Mouse (Mus musculus) heart, embryonic 15.5 days (tissue): ENCODE results near the gene Sdk1. TPM values are rescaled to one million over a fixed set of nuclear protein-coding genes. Genes with fewer than 3 reads are reported as not detected.
A peak's percentile ranks its signal among the peaks of the same experiment; 100 is the strongest.

ENCODE experiments used
- ATAC-seq: fragments of 200-750 bp; cut with Nextera tagmentation; replicated peaks from 2 replicates; pipeline ENCODE4 v1.8.0; 2017; ENCODE audit warnings: low read depth, moderate TSS enrichment; ENCODE audit not compliant: insufficient number of reproducible peaks, insufficient read depth, low FRiP score
- H3K27ac ChIP-seq: fragments of 300-500 bp; sonication (generic); 2 replicates; pipeline ENCODE4 v1.5.1; 2015; ENCODE audit warnings: mild to moderate bottlenecking, inconsistent platforms
- H3K27me3 ChIP-seq: fragments of 300-500 bp; sonication (generic); 2 replicates; pipeline ENCODE4 v1.6.1; 2015; ENCODE audit warnings: inconsistent platforms
- H3K36me3 ChIP-seq: fragments of 300-500 bp; sonication (generic); 2 replicates; pipeline ENCODE4 v1.6.1; 2015; ENCODE audit warnings: mild to moderate bottlenecking, inconsistent platforms
- H3K4me1 ChIP-seq: fragments of 300-500 bp; sonication (generic); replicated peaks from 2 replicates; pipeline ENCODE4 v1.6.1; 2015; ENCODE audit warnings: inconsistent platforms
- H3K4me2 ChIP-seq: fragments of 300-500 bp; sonication (generic); 2 replicates; pipeline ENCODE4 v1.6.1; 2015; ENCODE audit warnings: inconsistent platforms, mild to moderate bottlenecking, moderate library complexity
- H3K4me3 ChIP-seq: fragments of 300-500 bp; sonication (generic); 2 replicates; pipeline ENCODE4 v1.5.1; 2015; ENCODE audit warnings: mild to moderate bottlenecking, inconsistent platforms
- H3K9ac ChIP-seq: fragments of 300-500 bp; sonication (generic); 2 replicates; pipeline ENCODE4 v1.6.1; 2015; ENCODE audit warnings: mild to moderate bottlenecking, inconsistent platforms
- H3K9me3 ChIP-seq: fragments of 300-500 bp; sonication (generic); replicated peaks from 2 replicates; pipeline ENCODE4 v1.6.1; 2016; ENCODE audit warnings: inconsistent platforms
- WGBS: fragments of 180-500 bp; shearing (Covaris S2); methylation state at CpG from one replicate; pipeline ENCODE4 v1.1.7; 2015; ENCODE audit warnings: mixed read lengths; 5-methylcytosine and 5-hydroxymethylcytosine counted together
- polyA plus RNA-seq: library from polyadenylated mRNA; unstranded; fragments of >200 nt; fragmentation: Nextera tagmentation; extraction: Ambion mirVana; gene quantifications from 2 replicates; pipeline ENCODE4 v1.2.1, GENCODE M21; 2015

Gene Sdk1
- polyA plus RNA-seq, 1 experiment from 2014 or later: 1.5 TPM

GRCm38 (mm10) chr5:142130004-142130403, 888.7 kb downstream of the Sdk1 start:
- 15% methylated on average over 2 of the region's 2 CpGs for WGBS
- H3K27me3 ChIP-seq: no peaks in the 10 kb centered on the region
- H3K4me2 ChIP-seq: no peak overlapping the region
- H3K4me1 ChIP-seq: no peaks in the 10 kb centered on the region
- ATAC-seq: no peak
- no peaks in the 10 kb centered on the region for H3K36me3 ChIP-seq
- no peak overlapping the region for H3K4me3 ChIP-seq
- H3K9me3 ChIP-seq: no peaks in the 10 kb centered on the region
- H3K9ac ChIP-seq: no peak overlapping the region
- no peak overlapping the region for H3K27ac ChIP-seq

- 31% methylated on average over 7 of the region's 7 CpGs for WGBS
- no peak overlapping the region for H3K27ac ChIP-seq
- H3K9me3 ChIP-seq: no peaks in the 10 kb centered on the region
- no peak overlapping the region for H3K4me3 ChIP-seq
- no peaks in the 10 kb centered on the region for H3K36me3 ChIP-seq
- H3K9ac ChIP-seq: no peak overlapping the region
- peaks cover 6% of the 10 kb centered on the region; the same call in 1 of the 2 replicates for H3K4me1 ChIP-seq
- H3K27me3 ChIP-seq: no peaks in the 10 kb centered on the region
- H3K4me2 ChIP-seq: no peak overlapping the region
- ATAC-seq: peak; percentile 56
These were observed 898.7 kb downstream of the Sdk1 start for GRCm38 (mm10) chr5:142139978-142140377.

- Histone ChIP-seq H3K4me1 (no peaks in the 10 kb centered on the region), H3K27me3 (no peaks in the 10 kb centered on the region), H3K36me3 (no peaks in the 10 kb centered on the region), H3K4me2 (no peak overlapping the region), H3K9me3 (no peaks in the 10 kb centered on the region), H3K4me3 (no peak overlapping the region), H3K27ac (no peak overlapping the region), H3K9ac (no peak overlapping the region)
- no peak for ATAC-seq
- WGBS: 82% methylated on average over 8 of the region's 8 CpGs
These were observed 908.3 kb downstream of the Sdk1 start for GRCm38 (mm10) chr5:142149594-142149993.

- no peak overlapping the region for H3K9ac ChIP-seq
- H3K4me2 ChIP-seq: no peak overlapping the region
- ATAC-seq: no peak
- H3K9me3 ChIP-seq: no peaks in the 10 kb centered on the region
- no peak overlapping the region for H3K4me3 ChIP-seq
- H3K27me3 ChIP-seq: no peaks in the 10 kb centered on the region
- 96% methylated on average over 4 of the region's 4 CpGs for WGBS
- no peak overlapping the region for H3K27ac ChIP-seq
- H3K4me1 ChIP-seq: no peaks in the 10 kb centered on the region
- no peaks in the 10 kb centered on the region for H3K36me3 ChIP-seq
These were observed 909.5 kb downstream of the Sdk1 start for GRCm38 (mm10) chr5:142150756-142151155.

- Histone ChIP-seq H3K4me1 (no peaks in the 10 kb centered on the region), H3K27me3 (no peaks in the 10 kb centered on the region), H3K9me3 (no peaks in the 10 kb centered on the region), H3K27ac (no peak overlapping the region), H3K36me3 (no peaks in the 10 kb centered on the region), H3K4me3 (no peak overlapping the region), H3K9ac (no peak overlapping the region), H3K4me2 (no peak overlapping the region)
- 85% methylated on average over 17 of the region's 17 CpGs for WGBS
- ATAC-seq: no peak
These were observed 915.9 kb downstream of the Sdk1 start for GRCm38 (mm10) chr5:142156868-142157852.

GRCm38 (mm10) chr5:142163483-142163882, 922.2 kb downstream of the Sdk1 start:
- H3K27me3 ChIP-seq: no peaks in the 10 kb centered on the region
- WGBS: 79% methylated on average over 4 of the region's 4 CpGs

GRCm38 (mm10) chr5:142173636-142174035, 932.3 kb downstream of the Sdk1 start:
- Histone ChIP-seq H3K4me2 (no peak overlapping the region), H3K4me3 (no peak overlapping the region), H3K27ac (no peak overlapping the region), H3K27me3 (no peaks in the 10 kb centered on the region), H3K9ac (no peak overlapping the region), H3K4me1 (no peaks in the 10 kb centered on the region), H3K36me3 (peaks cover 2% of the 10 kb centered on the region; the same call in 1 of the 2 replicates), H3K9me3 (no peaks in the 10 kb centered on the region)
- no peak for ATAC-seq
- WGBS: 89% methylated on average over 4 of the region's 4 CpGs

More at GRCm38 (mm10) chr5:142163483-142163882, 922.2 kb downstream of the Sdk1 start:
- no peak for ATAC-seq
- Histone ChIP-seq H3K27ac (no peak overlapping the region), H3K4me2 (no peak overlapping the region), H3K36me3 (no peaks in the 10 kb centered on the region), H3K9me3 (no peaks in the 10 kb centered on the region), H3K9ac (no peak overlapping the region), H3K4me3 (no peak overlapping the region), H3K4me1 (no peaks in the 10 kb centered on the region)

- Histone ChIP-seq H3K27ac (no peak overlapping the region), H3K36me3 (peaks cover 2% of the 10 kb centered on the region; the same call in 1 of the 2 replicates), H3K9ac (no peak overlapping the region), H3K27me3 (no peaks in the 10 kb centered on the region), H3K4me3 (no peak overlapping the region), H3K4me1 (no peaks in the 10 kb centered on the region), H3K4me2 (no peak overlapping the region), H3K9me3 (no peaks in the 10 kb centered on the region)
- 79% methylated on average over 8 of the region's 8 CpGs for WGBS
- no peak for ATAC-seq
These were observed 936.9 kb downstream of the Sdk1 start for GRCm38 (mm10) chr5:142178164-142178563.

- ATAC-seq: no peak
- no peaks in the 10 kb centered on the region for H3K9me3 ChIP-seq
- WGBS: 56% methylated on average over 11 of the region's 11 CpGs
- no peak overlapping the region for H3K4me2 ChIP-seq
- H3K9ac ChIP-seq: no peak overlapping the region
- no peak overlapping the region for H3K4me3 ChIP-seq
- peaks cover 2% of the 10 kb centered on the region; the same call in 1 of the 2 replicates for H3K36me3 ChIP-seq
- H3K4me1 ChIP-seq: no peaks in the 10 kb centered on the region
- H3K27ac ChIP-seq: no peak overlapping the region
- H3K27me3 ChIP-seq: no peaks in the 10 kb centered on the region
These were observed 938.0 kb downstream of the Sdk1 start for GRCm38 (mm10) chr5:142179304-142179703.

GRCm38 (mm10) chr5:142181862-142182261, 940.6 kb downstream of the Sdk1 start:
- no peaks in the 10 kb centered on the region for H3K9me3 ChIP-seq
- no peak overlapping the region for H3K4me2 ChIP-seq
- ATAC-seq: no peak
- H3K27ac ChIP-seq: no peak overlapping the region
- H3K27me3 ChIP-seq: no peaks in the 10 kb centered on the region
- no peak overlapping the region for H3K9ac ChIP-seq
- H3K4me3 ChIP-seq: no peak overlapping the region
- no peaks in the 10 kb centered on the region for H3K4me1 ChIP-seq
- 80% methylated on average over 14 of the region's 14 CpGs for WGBS
- H3K36me3 ChIP-seq: no peaks in the 10 kb centered on the region

GRCm38 (mm10) chr5:142188765-142189164, 947.5 kb downstream of the Sdk1 start:
- Histone ChIP-seq H3K27me3 (no peaks in the 10 kb centered on the region), H3K4me1 (no peaks in the 10 kb centered on the region), H3K4me2 (no peak overlapping the region), H3K27ac (no peak overlapping the region), H3K9ac (no peak overlapping the region), H3K4me3 (no peak overlapping the region), H3K36me3 (no peaks in the 10 kb centered on the region), H3K9me3 (no peaks in the 10 kb centered on the region)
- WGBS: 72% methylated on average over 5 of the region's 5 CpGs
- ATAC-seq: no peak

- Histone ChIP-seq H3K27ac (no peak overlapping the region), H3K27me3 (no peaks in the 10 kb centered on the region), H3K4me3 (no peak overlapping the region), H3K4me1 (no peaks in the 10 kb centered on the region), H3K4me2 (no peak overlapping the region), H3K9me3 (no peaks in the 10 kb centered on the region), H3K9ac (no peak overlapping the region), H3K36me3 (no peaks in the 10 kb centered on the region)
- no peak for ATAC-seq
These were observed 968.6 kb downstream of the Sdk1 start for GRCm38 (mm10) chr5:142209911-142210310.
